Mouse (Mus musculus) stomach, postnatal 0 days (tissue): ENCODE results near the gene Mfsd14a. TPM values are rescaled to one million over a fixed set of nuclear protein-coding genes. Genes with fewer than 3 reads are reported as not detected.
A peak's percentile ranks its signal among the peaks of the same experiment; 100 is the strongest.

ENCODE experiments used
- ATAC-seq: fragments of 200-750 bp; cut with Nextera tagmentation; 2 replicates; pipeline ENCODE4 v1.8.0; 2017; ENCODE audit not compliant: low FRiP score, low TSS enrichment
- DNase-seq: peaks from one replicate; pipeline ENCODE4 v3.0.0-alpha.2; 2016; ENCODE audit warnings: low spot score
- H3K27ac ChIP-seq: fragments of 300-500 bp; sonication (generic); replicated peaks from 2 replicates; pipeline ENCODE4 v1.5.1; 2014; ENCODE audit warnings: mild to moderate bottlenecking, control low read depth
- H3K27me3 ChIP-seq: fragments of 300-500 bp; sonication (generic); 2 replicates; pipeline ENCODE4 v1.6.1; 2014; ENCODE audit warnings: low read length; ENCODE audit not compliant: control insufficient read depth, insufficient read depth
- H3K36me3 ChIP-seq: fragments of 300-500 bp; sonication (generic); 2 replicates; pipeline ENCODE4 v1.6.1; 2014; ENCODE audit warnings: low read length, mixed read lengths; ENCODE audit not compliant: control insufficient read depth, insufficient read depth
- H3K4me1 ChIP-seq: fragments of 300-500 bp; sonication (generic); replicated peaks from 2 replicates; pipeline ENCODE4 v1.6.1; 2014; ENCODE audit warnings: antibody characterized with exemption; ENCODE audit not compliant: control insufficient read depth, insufficient read depth
- H3K4me2 ChIP-seq: fragments of 300-500 bp; sonication (generic); replicated peaks from 2 replicates; pipeline ENCODE4 v1.6.1; 2014; ENCODE audit warnings: low read depth, mild to moderate bottlenecking, control low read depth, moderate library complexity
- H3K4me3 ChIP-seq: fragments of 300-500 bp; sonication (generic); 2 replicates; pipeline ENCODE4 v1.5.1; 2014; ENCODE audit warnings: low read depth, low read length, control low read depth
- H3K9ac ChIP-seq: fragments of 300-500 bp; sonication (generic); 2 replicates; pipeline ENCODE4 v1.6.1; 2014; ENCODE audit warnings: mild to moderate bottlenecking, low read length, control low read depth, mixed read lengths
- H3K9me3 ChIP-seq: fragments of 300-500 bp; sonication (generic); 2 replicates; pipeline ENCODE4 v1.6.1; 2016; ENCODE audit warnings: low read length; ENCODE audit not compliant: control insufficient read depth
- CTCF ChIP-seq: IDR thresholded peaks from 2 replicates; pipeline ENCODE4 v1.5.1; 2016; ENCODE audit warnings: antibody characterized with exemption, low read depth, mild to moderate bottlenecking, moderate library complexity
- EP300 ChIP-seq: optimal IDR thresholded peaks from 2 replicates; pipeline ENCODE3; 2016; ENCODE audit warnings: antibody characterized with exemption
- WGBS: fragments of 180-500 bp; shearing (Covaris S2); extraction: QIAGEN DNeasy Blood & Tissue Kit; methylation state at CpG from one replicate; pipeline ENCODE4 v1.1.7; 2014; 5-methylcytosine and 5-hydroxymethylcytosine counted together
- polyA plus RNA-seq: library from polyadenylated mRNA; unstranded; fragments of >200 nt; fragmentation: Nextera tagmentation; extraction: Ambion mirVana; gene quantifications from 2 replicates; pipeline ENCODE4 v1.2.1, GENCODE M21; 2015

The Mfsd14a gene
- polyA plus RNA-seq, result 50.4 and 51.1 TPM in 2 replicates

GRCm38 (mm10) chr3:116662463-116662863, at the start of gene Mfsd14a:
Gene Mfsd14a (minus strand): TSS chr3:116662677.
- peak within 1 kb of the TSS; percentile 63 for H3K4me2 ChIP-seq
- peak within 1 kb of the TSS; percentile 95 for H3K4me3 ChIP-seq
- no peaks in the 10 kb centered on the region for H3K27me3 ChIP-seq
- no peak for TF ChIP-seq EP300
- peak; percentile 8; the same call in 1 of the 2 replicates for TF ChIP-seq CTCF
- H3K27ac ChIP-seq, result peak within 1 kb of the TSS; percentile 97
- WGBS, result 1% methylated on average over 36 of the region's 39 CpGs
- DNase-seq (peak; percentile 99), ATAC-seq (peak; percentile 99)
- H3K9me3 ChIP-seq, result no peaks in the 10 kb centered on the region
- peak within 1 kb of the TSS; percentile 95 for H3K9ac ChIP-seq
- H3K4me1 ChIP-seq, result peaks cover 3% of the 10 kb centered on the region; the same call in 1 of the 2 replicates
- H3K36me3 ChIP-seq, result no peaks in the 10 kb centered on the region

- DNase-seq (peak; percentile 82), ATAC-seq (peak; percentile 95)
- Histone ChIP-seq H3K27me3 (no peaks in the 10 kb centered on the region), H3K4me2 (peak overlapping the region; percentile 84), H3K27ac (peak overlapping the region; percentile 96), H3K4me1 (peaks cover 3% of the 10 kb centered on the region; the same call in 1 of the 2 replicates), H3K36me3 (no peaks in the 10 kb centered on the region), H3K4me3 (peak overlapping the region; percentile 96), H3K9me3 (no peaks in the 10 kb centered on the region), H3K9ac (peak overlapping the region; percentile 98)
- no peak for TF ChIP-seq CTCF
- TF ChIP-seq EP300, result no peak
- WGBS, result under 1% methylated on average over 69 of the region's 85 CpGs
Observed at GRCm38 (mm10) chr3:116711624-116712435, 49.4 kb upstream of the Mfsd14a start.

GRCm38 (mm10) chr3:116710941-116711340, 48.5 kb upstream of the Mfsd14a start:
- Histone ChIP-seq H3K36me3 (no peaks in the 10 kb centered on the region), H3K4me3 (peak overlapping the region; percentile 96), H3K9me3 (no peaks in the 10 kb centered on the region), H3K4me2 (peak overlapping the region; percentile 84), H3K27ac (0 out of 2 replicates have a peak overlapping the region, but pooled peaks have one; percentile 35), H3K4me1 (peaks cover 3% of the 10 kb centered on the region; the same call in 1 of the 2 replicates), H3K9ac (peak overlapping the region; percentile 98), H3K27me3 (no peaks in the 10 kb centered on the region)
- TF ChIP-seq EP300 (no peak), CTCF (no peak)
- ATAC-seq (no peak), DNase-seq (no peak)
- 34% methylated on average over 9 of the region's 9 CpGs for WGBS

- Histone ChIP-seq H3K9me3 (no peaks in the 10 kb centered on the region), H3K4me2 (no peak overlapping the region), H3K27ac (no peak overlapping the region), H3K4me1 (no peaks in the 10 kb centered on the region), H3K36me3 (no peaks in the 10 kb centered on the region), H3K4me3 (no peak overlapping the region), H3K9ac (no peak overlapping the region), H3K27me3 (no peaks in the 10 kb centered on the region)
- WGBS, result 93% methylated on average over 1 of the region's 1 CpGs
- ATAC-seq (no peak), DNase-seq (no peak)
- TF ChIP-seq CTCF, result no peak
- TF ChIP-seq EP300, result no peak
Observed at GRCm38 (mm10) chr3:116705637-116706204, 43.2 kb upstream of the Mfsd14a start.

- no peaks in the 10 kb centered on the region for H3K27me3 ChIP-seq
- TF ChIP-seq EP300 (no peak), CTCF (peak; percentile 19; the same call in 1 of the 2 replicates)
- H3K4me3 ChIP-seq, result no peak overlapping the region
- no peak overlapping the region for H3K9ac ChIP-seq
- H3K4me2 ChIP-seq, result no peak overlapping the region
- WGBS, result 87% methylated on average over 5 of the region's 5 CpGs
- DNase-seq, result no peak
- H3K4me1 ChIP-seq, result no peaks in the 10 kb centered on the region
- no peaks in the 10 kb centered on the region for H3K9me3 ChIP-seq
- no peak overlapping the region for H3K27ac ChIP-seq
- ATAC-seq, result peak; percentile 69; the same call in 1 of the 2 replicates
- H3K36me3 ChIP-seq, result 0 out of 2 replicates have a peak, but pooled peaks cover 2% of the 10 kb centered on the region
Observed at GRCm38 (mm10) chr3:116703835-116704234, 41.4 kb upstream of the Mfsd14a start.
